Mouse (Mus musculus) bone marrow, adult 2 months (tissue): ENCODE data around the gene Fth1. TPM values are rescaled to one million over a fixed set of nuclear protein-coding genes. Genes with fewer than 3 reads are reported as not detected.

ENCODE experiments used
- H3K27ac ChIP-seq: fragments of 200-500 bp; 2 replicates; pipeline ENCODE4 v1.5.1; 2012; ENCODE audit warnings: low read depth, mild to moderate bottlenecking, control low read depth, inconsistent platforms, low read length; ENCODE audit not compliant: control insufficient read depth, poor library complexity, insufficient read depth
- H3K4me1 ChIP-seq: fragments of 200-500 bp; 2 replicates; pipeline ENCODE4 v1.6.1; 2011; ENCODE audit warnings: low read length; ENCODE audit not compliant: control insufficient read depth, insufficient read depth
- H3K4me3 ChIP-seq: fragments of 200-500 bp; replicated peaks from 2 replicates; pipeline ENCODE3; 2011; ENCODE audit warnings: mild to moderate bottlenecking, low read depth, low read length, control low read depth; ENCODE audit not compliant: control insufficient read depth
- CTCF ChIP-seq: fragments of 200-500 bp; IDR thresholded peaks from 2 replicates; pipeline ENCODE4 v1.5.1; 2011; ENCODE audit warnings: low read length, control low read depth; ENCODE audit not compliant: control insufficient read depth, insufficient read depth
- POLR2A ChIP-seq: fragments of 200-500 bp; IDR thresholded peaks from 2 replicates; pipeline ENCODE4 v1.6.1; 2011; ENCODE audit warnings: low read depth, mild to moderate bottlenecking, control low read depth, low read length, borderline replicate concordance; ENCODE audit not compliant: control insufficient read depth
- WGBS: fragments of 180-500 bp; shearing (Covaris S2); methylation state at CpG from one replicate; pipeline ENCODE4 v1.1.7; 2018; 5-methylcytosine and 5-hydroxymethylcytosine counted together
- polyA plus RNA-seq: library from polyadenylated mRNA; stranded (reverse); fragments of >200 nt; gene quantifications from 2 replicates; pipeline ENCODE4 v1.2.4, GENCODE M21; 2011; ENCODE audit warnings: low replicate concordance; ENCODE audit not compliant: missing spikeins, insufficient read depth, insufficient read length

Gene Fth1
- polyA plus RNA-seq, 1 experiment = 1,509 TPM

GRCm38 (mm10) chr19:9942539-9943533 is 37.6 kb upstream of the Fth1 start:
- no peak overlapping the region for H3K4me3 ChIP-seq
- TF ChIP-seq CTCF = no peak
- TF ChIP-seq POLR2A = no peak
- 43% methylated on average over 10 of the region's 10 CpGs for WGBS
- peaks cover 12% of the 10 kb centered on the region for H3K4me1 ChIP-seq
- H3K27ac ChIP-seq = peak overlapping the region; percentile 90

DNA sequence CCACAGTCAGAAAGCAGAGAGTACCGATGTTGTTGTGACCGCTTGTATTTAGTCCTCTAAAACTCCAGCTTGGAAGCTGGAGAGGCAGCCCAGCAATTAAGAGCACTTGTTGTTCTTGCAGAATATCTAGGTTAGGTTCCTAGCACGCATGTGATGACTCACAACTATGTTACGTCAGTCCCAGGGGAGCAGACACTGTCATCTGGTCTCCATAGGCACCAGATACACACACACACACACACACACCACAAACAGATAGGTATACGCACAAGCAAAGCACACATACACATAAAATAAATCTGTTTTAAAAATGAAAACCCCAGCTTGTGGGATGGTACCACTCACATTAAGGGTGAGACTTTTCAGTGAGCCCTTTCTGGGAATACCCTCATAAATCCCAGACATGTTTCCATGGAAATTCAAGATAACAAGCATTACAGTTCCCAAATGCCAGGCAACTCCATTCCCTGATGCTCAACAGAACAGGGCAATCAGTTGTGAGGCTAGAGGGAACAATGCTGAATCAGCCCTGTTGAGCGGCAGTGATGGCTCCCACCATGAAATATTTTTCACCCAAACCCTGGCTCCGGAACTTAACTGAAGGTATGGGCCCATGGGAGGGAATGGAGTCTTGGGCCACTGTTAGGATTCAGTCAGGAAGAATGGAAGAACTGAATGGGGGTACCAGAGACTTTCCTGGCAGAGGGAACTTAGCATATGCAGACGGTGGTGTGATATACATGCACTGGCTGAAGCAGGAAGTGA is 34.4 kb upstream of the Fth1 start:
- Histone ChIP-seq H3K27ac (no peak overlapping the region), H3K4me3 (no peak overlapping the region), H3K4me1 (peaks cover 6% of the 10 kb centered on the region)
- WGBS = 80% methylated on average over 8 of the region's 8 CpGs
- TF ChIP-seq CTCF (no peak), POLR2A (no peak)

GRCm38 (mm10) chr19:9946986-9947385 is 33.4 kb upstream of the Fth1 start:
- no peak for TF ChIP-seq CTCF
- no peak for TF ChIP-seq POLR2A
- Histone ChIP-seq H3K4me3 (no peak overlapping the region), H3K4me1 (peaks cover 6% of the 10 kb centered on the region), H3K27ac (no peak overlapping the region)
- whole genome bisulfite sequencing = 88% methylated on average over 3 of the region's 3 CpGs

DNA sequence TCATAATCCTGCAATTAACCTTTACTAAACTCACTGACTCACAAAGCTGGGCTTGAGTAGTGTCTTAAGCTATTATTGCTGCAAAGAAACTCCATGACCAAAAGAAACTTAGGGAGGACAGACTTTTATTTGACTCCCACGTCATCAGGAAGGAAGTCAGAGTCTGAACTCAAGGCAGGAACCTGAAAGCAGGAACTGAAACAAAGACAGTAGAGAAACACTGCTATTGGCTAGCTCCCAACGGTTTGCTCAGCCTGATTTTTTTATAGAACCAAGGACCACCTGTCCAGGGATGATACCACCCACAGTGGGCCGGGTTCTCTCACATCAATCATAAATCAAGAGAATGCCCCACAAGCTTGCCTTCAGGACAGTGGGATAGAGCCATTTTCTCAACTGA is 28.0 kb upstream of the Fth1 start:
- 34% methylated on average over 3 of the region's 3 CpGs for WGBS
- Histone ChIP-seq H3K4me1 (peaks cover 4% of the 10 kb centered on the region; the same call in 1 of the 2 replicates), H3K4me3 (no peak overlapping the region), H3K27ac (no peak overlapping the region)
- TF ChIP-seq POLR2A = no peak
- no peak for TF ChIP-seq CTCF

DNA sequence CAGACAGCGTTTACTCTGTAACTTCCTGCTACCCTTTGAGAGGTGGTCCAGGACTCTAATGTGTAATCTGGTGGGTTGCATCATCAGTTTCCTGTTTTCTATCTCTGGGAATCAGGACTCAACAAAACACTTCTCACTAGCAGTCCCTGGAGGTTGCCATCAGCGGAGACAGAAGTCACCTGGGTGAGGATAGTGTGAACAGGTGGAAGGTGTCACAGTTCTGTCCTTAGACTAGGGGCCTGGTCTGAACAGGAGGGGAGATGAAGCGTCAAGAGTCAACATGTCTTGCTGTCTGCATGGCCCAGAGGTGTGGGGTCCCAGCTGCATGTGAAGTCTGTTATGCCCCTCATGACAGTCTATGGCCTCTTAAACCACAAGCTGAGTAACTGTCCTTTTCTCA is 27.5 kb upstream of the Fth1 start:
- TF ChIP-seq CTCF = no peak
- no peak for TF ChIP-seq POLR2A
- Histone ChIP-seq H3K4me1 (peaks cover 4% of the 10 kb centered on the region; the same call in 1 of the 2 replicates), H3K4me3 (no peak overlapping the region), H3K27ac (no peak overlapping the region)
- 69% methylated on average over 3 of the region's 3 CpGs for WGBS

DNA sequence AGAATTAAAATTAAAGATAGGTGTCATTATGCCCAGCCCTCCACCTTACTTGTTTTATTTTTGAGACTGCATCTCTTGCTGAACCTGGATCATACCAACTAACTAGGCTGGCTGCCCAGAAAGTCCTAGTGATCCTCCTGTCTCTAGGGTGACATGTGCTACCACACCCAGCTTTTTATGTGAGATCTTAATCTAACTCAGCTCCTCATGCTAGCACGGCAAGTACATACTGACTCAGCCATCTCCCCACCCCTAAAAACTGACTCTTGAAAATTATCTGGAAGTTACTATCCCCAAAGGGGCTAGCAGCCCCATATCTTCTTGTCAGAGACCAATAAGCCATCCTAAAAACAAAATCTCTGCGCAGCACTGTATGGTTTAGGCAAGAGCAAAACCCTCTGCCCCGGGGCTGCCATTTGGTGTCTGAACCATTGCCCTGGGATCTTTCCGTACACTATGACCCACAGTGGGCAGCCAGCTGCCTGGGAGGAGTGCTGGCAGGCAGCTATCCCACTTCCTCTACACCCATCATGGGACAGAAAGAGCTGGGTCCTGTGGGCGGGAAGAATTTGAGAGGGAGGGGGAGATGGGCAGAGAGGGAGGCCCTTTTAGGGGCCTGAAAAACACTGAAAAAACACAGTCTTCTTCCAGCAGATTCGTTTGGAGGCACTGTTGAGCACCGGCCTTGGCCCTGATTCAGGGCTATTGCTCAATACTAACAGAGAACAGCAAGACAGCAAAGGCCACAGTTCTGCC is 26.2 kb upstream of the Fth1 start:
- TF ChIP-seq POLR2A (no peak), CTCF (no peak)
- 19% methylated on average over 7 of the region's 7 CpGs for WGBS
- Histone ChIP-seq H3K4me3 (no peak overlapping the region), H3K27ac (peak overlapping the region; percentile 73), H3K4me1 (peaks cover 4% of the 10 kb centered on the region; the same call in 1 of the 2 replicates)

GRCm38 (mm10) chr19:9954811-9955202 is 25.6 kb upstream of the Fth1 start:
- TF ChIP-seq CTCF (no peak), POLR2A (no peak)
- Histone ChIP-seq H3K4me3 (no peak overlapping the region), H3K4me1 (peaks cover 4% of the 10 kb centered on the region; the same call in 1 of the 2 replicates), H3K27ac (peak overlapping the region; percentile 73)
- 18% methylated on average over 5 of the region's 5 CpGs for WGBS
